Mouse (Mus musculus): ENCODE measurements around the gene Camta1. TPM values are rescaled to one million over a fixed set of nuclear protein-coding genes. Genes with fewer than 3 reads are reported as not detected.
A peak's percentile ranks its signal among the peaks of the same experiment; 100 is the strongest.

The Camta1 gene
- polyA plus RNA-seq, 1 experiment from 2014 or later, result 206 TPM

GRCm38 (mm10) chr4:151516998-151517799, 344.5 kb downstream of the Camta1 start:
- Histone ChIP-seq H3K27ac (ENCODE audit: low read depth, low read length) (peak overlapping the region; percentile 49), H3K4me1 (ENCODE audit: control insufficient read depth, insufficient read depth, low read length) (peaks cover 11% of the 10 kb centered on the region; the same call in 1 of the 2 replicates), H3K27me3 (ENCODE audit: control insufficient read depth, insufficient read depth, low read length) (no peaks in the 10 kb centered on the region), H3K4me2 (ENCODE audit: low read depth, low read length) (no peak overlapping the region), H3K9ac (replicated peaks; ENCODE audit: low read depth, low read length) (no peak overlapping the region), H3K9me3 (ENCODE audit: control insufficient read depth, low read length) (no peaks in the 10 kb centered on the region), H3K36me3 (ENCODE audit: control insufficient read depth, insufficient read depth, low read length) (no peaks in the 10 kb centered on the region), H3K4me3 (ENCODE audit: low read depth, low read length) (no peak overlapping the region)
- ATAC-seq (ENCODE audit: low read depth), result peak; percentile 52; the same call in 1 of the 2 replicates
- 21% methylated on average over 11 of the region's 11 CpGs for WGBS

GRCm38 (mm10) chr4:151515316-151515715, 346.4 kb downstream of the Camta1 start:
- Histone ChIP-seq H3K4me2 (ENCODE audit: low read depth, low read length) (no peak overlapping the region), H3K4me1 (ENCODE audit: control insufficient read depth, insufficient read depth, low read length) (peaks cover 11% of the 10 kb centered on the region; the same call in 1 of the 2 replicates), H3K9me3 (ENCODE audit: control insufficient read depth, low read length) (no peaks in the 10 kb centered on the region), H3K9ac (replicated peaks; ENCODE audit: low read depth, low read length) (no peak overlapping the region), H3K27ac (ENCODE audit: low read depth, low read length) (no peak overlapping the region), H3K4me3 (ENCODE audit: low read depth, low read length) (no peak overlapping the region), H3K36me3 (ENCODE audit: control insufficient read depth, insufficient read depth, low read length) (no peaks in the 10 kb centered on the region), H3K27me3 (ENCODE audit: control insufficient read depth, insufficient read depth, low read length) (no peaks in the 10 kb centered on the region)
- ATAC-seq (ENCODE audit: low read depth), result no peak
- 83% methylated on average over 5 of the region's 5 CpGs for WGBS

- Histone ChIP-seq H3K4me3 (ENCODE audit: low read depth, low read length) (no peak overlapping the region), H3K36me3 (ENCODE audit: control insufficient read depth, insufficient read depth, low read length) (no peaks in the 10 kb centered on the region), H3K9ac (replicated peaks; ENCODE audit: low read depth, low read length) (no peak overlapping the region), H3K9me3 (ENCODE audit: control insufficient read depth, low read length) (no peaks in the 10 kb centered on the region), H3K4me1 (ENCODE audit: control insufficient read depth, insufficient read depth, low read length) (no peaks in the 10 kb centered on the region), H3K27ac (ENCODE audit: low read depth, low read length) (no peak overlapping the region), H3K4me2 (ENCODE audit: low read depth, low read length) (no peak overlapping the region), H3K27me3 (ENCODE audit: control insufficient read depth, insufficient read depth, low read length) (no peaks in the 10 kb centered on the region)
- 84% methylated on average over 4 of the region's 4 CpGs for WGBS
- no peak for ATAC-seq (ENCODE audit: low read depth)
Measured at GRCm38 (mm10) chr4:151511092-151511491, 350.6 kb downstream of the Camta1 start.

GRCm38 (mm10) chr4:151510417-151510816, 351.3 kb downstream of the Camta1 start:
- H3K4me1 ChIP-seq (ENCODE audit: control insufficient read depth, insufficient read depth, low read length), result no peaks in the 10 kb centered on the region
- no peak overlapping the region for H3K27ac ChIP-seq (ENCODE audit: low read depth, low read length)
- no peaks in the 10 kb centered on the region for H3K27me3 ChIP-seq (ENCODE audit: control insufficient read depth, insufficient read depth, low read length)
- H3K4me2 ChIP-seq (ENCODE audit: low read depth, low read length), result no peak overlapping the region
- ATAC-seq (ENCODE audit: low read depth), result no peak
- 40% methylated on average over 4 of the region's 4 CpGs for WGBS
- H3K36me3 ChIP-seq (ENCODE audit: control insufficient read depth, insufficient read depth, low read length), result no peaks in the 10 kb centered on the region
- H3K9me3 ChIP-seq (ENCODE audit: control insufficient read depth, low read length), result no peaks in the 10 kb centered on the region
- no peak overlapping the region for H3K4me3 ChIP-seq (ENCODE audit: low read depth, low read length)
- no peak overlapping the region for H3K9ac ChIP-seq (replicated peaks; ENCODE audit: low read depth, low read length)

- Histone ChIP-seq H3K27ac (ENCODE audit: low read depth, low read length) (no peak overlapping the region), H3K36me3 (ENCODE audit: control insufficient read depth, insufficient read depth, low read length) (no peaks in the 10 kb centered on the region), H3K9ac (replicated peaks; ENCODE audit: low read depth, low read length) (no peak overlapping the region), H3K9me3 (ENCODE audit: control insufficient read depth, low read length) (no peaks in the 10 kb centered on the region), H3K4me2 (ENCODE audit: low read depth, low read length) (no peak overlapping the region), H3K27me3 (ENCODE audit: control insufficient read depth, insufficient read depth, low read length) (no peaks in the 10 kb centered on the region), H3K4me3 (ENCODE audit: low read depth, low read length) (no peak overlapping the region), H3K4me1 (ENCODE audit: control insufficient read depth, insufficient read depth, low read length) (no peaks in the 10 kb centered on the region)
- ATAC-seq (ENCODE audit: low read depth), result no peak
- WGBS, result 83% methylated on average over 6 of the region's 6 CpGs
Measured at GRCm38 (mm10) chr4:151506701-151507100, 355.0 kb downstream of the Camta1 start.

- ATAC-seq (ENCODE audit: low read depth), result no peak
- no peaks in the 10 kb centered on the region for H3K27me3 ChIP-seq (ENCODE audit: control insufficient read depth, insufficient read depth, low read length)
- no peak overlapping the region for H3K27ac ChIP-seq (ENCODE audit: low read depth, low read length)
- H3K36me3 ChIP-seq (ENCODE audit: control insufficient read depth, insufficient read depth, low read length), result no peaks in the 10 kb centered on the region
- 71% methylated on average over 5 of the region's 5 CpGs for WGBS
- H3K9me3 ChIP-seq (ENCODE audit: control insufficient read depth, low read length), result no peaks in the 10 kb centered on the region
- H3K4me2 ChIP-seq (ENCODE audit: low read depth, low read length), result no peak overlapping the region
- H3K4me1 ChIP-seq (ENCODE audit: control insufficient read depth, insufficient read depth, low read length), result no peaks in the 10 kb centered on the region
- H3K9ac ChIP-seq (replicated peaks; ENCODE audit: low read depth, low read length), result no peak overlapping the region
- H3K4me3 ChIP-seq (ENCODE audit: low read depth, low read length), result no peak overlapping the region
Measured at GRCm38 (mm10) chr4:151498481-151499276, 363.0 kb downstream of the Camta1 start.

- WGBS, result 93% methylated on average over 5 of the region's 5 CpGs
- H3K27me3 ChIP-seq (ENCODE audit: control insufficient read depth, insufficient read depth, low read length), result no peaks in the 10 kb centered on the region
- H3K36me3 ChIP-seq (ENCODE audit: control insufficient read depth, insufficient read depth, low read length), result no peaks in the 10 kb centered on the region
- no peak overlapping the region for H3K4me2 ChIP-seq (ENCODE audit: low read depth, low read length)
- ATAC-seq (ENCODE audit: low read depth), result no peak
- H3K9ac ChIP-seq (replicated peaks; ENCODE audit: low read depth, low read length), result no peak overlapping the region
- H3K9me3 ChIP-seq (ENCODE audit: control insufficient read depth, low read length), result no peaks in the 10 kb centered on the region
- no peak overlapping the region for H3K4me3 ChIP-seq (ENCODE audit: low read depth, low read length)
- no peak overlapping the region for H3K27ac ChIP-seq (ENCODE audit: low read depth, low read length)
- no peaks in the 10 kb centered on the region for H3K4me1 ChIP-seq (ENCODE audit: control insufficient read depth, insufficient read depth, low read length)
Measured at GRCm38 (mm10) chr4:151496581-151496980, 365.1 kb downstream of the Camta1 start.

- H3K9me3 ChIP-seq (ENCODE audit: control insufficient read depth, low read length), result no peaks in the 10 kb centered on the region
- WGBS, result 36% methylated on average over 11 of the region's 11 CpGs
Measured at GRCm38 (mm10) chr4:151495276-151495882, 366.3 kb downstream of the Camta1 start.

GRCm38 (mm10) chr4:151492786-151493185, 368.9 kb downstream of the Camta1 start:
- Histone ChIP-seq H3K9me3 (ENCODE audit: control insufficient read depth, low read length) (no peaks in the 10 kb centered on the region), H3K9ac (replicated peaks; ENCODE audit: low read depth, low read length) (no peak overlapping the region), H3K4me2 (ENCODE audit: low read depth, low read length) (no peak overlapping the region), H3K4me1 (ENCODE audit: control insufficient read depth, insufficient read depth, low read length) (no peaks in the 10 kb centered on the region), H3K36me3 (ENCODE audit: control insufficient read depth, insufficient read depth, low read length) (no peaks in the 10 kb centered on the region), H3K4me3 (ENCODE audit: low read depth, low read length) (no peak overlapping the region), H3K27ac (ENCODE audit: low read depth, low read length) (no peak overlapping the region), H3K27me3 (ENCODE audit: control insufficient read depth, insufficient read depth, low read length) (no peaks in the 10 kb centered on the region)
- 71% methylated on average over 10 of the region's 10 CpGs for WGBS
- ATAC-seq (ENCODE audit: low read depth), result no peak

More at GRCm38 (mm10) chr4:151495276-151495882, 366.3 kb downstream of the Camta1 start:
- no peak overlapping the region for H3K9ac ChIP-seq (replicated peaks; ENCODE audit: low read depth, low read length)
- no peaks in the 10 kb centered on the region for H3K27me3 ChIP-seq (ENCODE audit: control insufficient read depth, insufficient read depth, low read length)
- ATAC-seq (ENCODE audit: low read depth), result no peak
- H3K36me3 ChIP-seq (ENCODE audit: control insufficient read depth, insufficient read depth, low read length), result no peaks in the 10 kb centered on the region
- no peaks in the 10 kb centered on the region for H3K4me1 ChIP-seq (ENCODE audit: control insufficient read depth, insufficient read depth, low read length)
- H3K4me2 ChIP-seq (ENCODE audit: low read depth, low read length), result no peak overlapping the region
- no peak overlapping the region for H3K27ac ChIP-seq (ENCODE audit: low read depth, low read length)
- no peak overlapping the region for H3K4me3 ChIP-seq (ENCODE audit: low read depth, low read length)
